Mouse (Mus musculus): ENCODE measurements around the gene Usp5. TPM values are rescaled to one million over a fixed set of nuclear protein-coding genes. Genes with fewer than 3 reads are reported as not detected.

Usp5 gene
- total RNA-seq, 1 experiment: 150 TPM

DNA sequence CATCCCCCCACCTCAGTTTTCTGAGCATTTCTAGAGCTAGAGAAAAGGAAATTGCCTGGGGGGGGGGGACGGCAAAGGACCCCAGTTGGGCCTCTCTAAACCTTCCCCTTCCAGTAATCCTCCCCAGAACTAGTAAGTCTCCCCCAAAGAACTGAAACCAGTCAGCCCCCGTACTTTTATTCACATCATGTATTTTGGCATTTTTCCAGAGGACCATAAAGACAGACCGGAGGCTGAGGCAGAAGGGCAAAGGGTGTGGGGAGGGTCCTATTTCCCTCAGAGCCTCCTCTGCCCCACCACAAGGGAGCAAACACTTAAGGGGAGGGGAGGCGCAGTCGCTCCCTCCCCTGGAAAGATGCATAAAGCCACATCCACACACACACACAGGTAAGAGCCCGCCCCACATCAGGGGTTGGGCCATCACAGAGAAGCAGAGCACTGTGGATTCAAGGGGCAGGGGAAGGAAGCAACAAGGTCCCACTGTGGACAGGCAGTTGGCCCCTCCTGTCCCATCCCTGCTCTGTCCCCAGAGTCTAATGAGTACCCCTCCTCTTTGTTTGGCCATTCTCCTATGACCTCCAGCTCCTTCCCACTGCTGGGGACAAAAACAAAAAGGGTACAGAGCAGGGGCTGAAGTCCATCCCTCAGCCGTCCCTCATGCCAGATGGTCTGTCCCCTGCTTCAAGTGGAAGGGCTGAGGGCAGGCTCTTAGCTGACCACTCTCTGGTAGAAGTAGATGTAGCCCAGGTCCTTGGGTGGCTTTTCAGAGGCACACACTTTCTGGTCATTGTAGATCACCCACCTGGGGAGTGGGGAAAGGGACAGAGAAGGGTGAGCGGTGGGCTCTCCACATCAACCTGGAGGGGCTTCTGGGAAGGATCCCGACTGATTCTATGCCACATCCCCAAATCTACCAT is 14.2 kb downstream of the Usp5 start:
- Histone ChIP-seq H3K4me1 (ENCODE audit: control insufficient read depth in 2 of 2, insufficient read depth in 2 of 2, low read length in 2 of 2, poor library complexity in 1 of 2) (peaks cover 0 to 17% of the 10 kb centered on the region in 2 experiments; a peak in 1 of 4 replicates), H3K9me3 (ENCODE audit: control insufficient read depth, insufficient read depth, low read depth, low read length) (no peaks in the 10 kb centered on the region), H3K9ac (ENCODE audit: insufficient read depth, low read depth, low read length, poor library complexity, severe bottlenecking) (no peak overlapping the region), H3K36me3 (ENCODE audit: control insufficient read depth, insufficient read depth, low read length, poor library complexity, severe bottlenecking) (peaks cover 60% of the 10 kb centered on the region), H3K27ac (ENCODE audit: insufficient read depth, low read depth, low read length, poor library complexity, severe bottlenecking) (no peak overlapping the region), H3K4me3 (ENCODE audit: insufficient read depth in 1 of 2, low read depth in 1 of 2, low read length in 2 of 2, poor library complexity in 1 of 2, severe bottlenecking in 1 of 2) (no peak overlapping the region)
- no peak for DNase-seq (ENCODE audit: low read depth, low spot score)
- in situ Hi-C loops (cut with MboI; ENCODE audit: low sequenced_read_pairs in 2 of 2, unreplicated experiment in 2 of 2): no loop called here
- TF ChIP-seq MAFK (IDR thresholded peaks at IDR 0.05; ENCODE audit: insufficient read depth, low read depth, low read length): no peak
- no peak for TF ChIP-seq CHD2 (IDR thresholded peaks at IDR 0.05; ENCODE audit: low read depth, low read length)
- no peak for TF ChIP-seq HCFC1 (IDR thresholded peaks at IDR 0.05; ENCODE audit: borderline replicate concordance, insufficient read depth, low read length)
- TF ChIP-seq ZC3H11A (IDR thresholded peaks at IDR 0.05; ENCODE audit: borderline replicate concordance, low read depth, low read length): no peak
- no peak for TF ChIP-seq ZNF384 (IDR thresholded peaks at IDR 0.05; ENCODE audit: low read depth, low read length)

DNA sequence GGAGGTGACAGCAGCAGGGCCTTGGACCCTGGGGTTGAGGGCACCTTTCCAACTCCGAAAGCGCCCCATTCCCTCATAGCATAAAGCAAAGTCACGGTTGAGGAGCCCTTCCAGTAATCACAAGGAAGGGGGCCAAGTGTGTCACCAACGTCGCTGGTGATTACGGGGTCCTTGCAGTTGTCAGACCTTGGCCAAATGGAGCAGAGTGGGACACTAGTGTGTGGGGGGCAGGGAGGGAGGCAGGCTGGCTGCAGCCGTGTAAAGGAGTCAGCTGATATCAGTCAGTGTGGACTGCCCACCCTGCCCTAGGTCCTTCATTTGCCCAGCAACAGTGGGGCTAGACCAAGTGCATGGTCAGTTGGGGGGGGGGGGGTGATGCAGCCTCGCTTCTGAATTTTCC is 14.8 kb downstream of the Usp5 start:
- Histone ChIP-seq H3K9me3 (ENCODE audit: control insufficient read depth, insufficient read depth, low read depth, low read length) (no peaks in the 10 kb centered on the region), H3K4me1 (ENCODE audit: control insufficient read depth in 2 of 2, insufficient read depth in 2 of 2, low read length in 2 of 2, poor library complexity in 1 of 2) (peaks cover 0 to 20% of the 10 kb centered on the region in 2 experiments; a peak in 1 of 4 replicates), H3K9ac (ENCODE audit: insufficient read depth, low read depth, low read length, poor library complexity, severe bottlenecking) (no peak overlapping the region), H3K27ac (ENCODE audit: insufficient read depth, low read depth, low read length, poor library complexity, severe bottlenecking) (no peak overlapping the region), H3K4me3 (ENCODE audit: insufficient read depth in 1 of 2, low read depth in 1 of 2, low read length in 2 of 2, poor library complexity in 1 of 2, severe bottlenecking in 1 of 2) (peak overlapping the region in 1 of 2 experiments; percentile 83; a peak in 2 of 4 replicates), H3K36me3 (ENCODE audit: control insufficient read depth, insufficient read depth, low read length, poor library complexity, severe bottlenecking) (peaks cover 54% of the 10 kb centered on the region)
- in situ Hi-C loops (cut with MboI; ENCODE audit: low sequenced_read_pairs in 2 of 2, unreplicated experiment in 2 of 2): no loop called here
- no peak for TF ChIP-seq HCFC1 (IDR thresholded peaks at IDR 0.05; ENCODE audit: borderline replicate concordance, insufficient read depth, low read length)
- DNase-seq (ENCODE audit: low read depth, low spot score): no peak

DNA sequence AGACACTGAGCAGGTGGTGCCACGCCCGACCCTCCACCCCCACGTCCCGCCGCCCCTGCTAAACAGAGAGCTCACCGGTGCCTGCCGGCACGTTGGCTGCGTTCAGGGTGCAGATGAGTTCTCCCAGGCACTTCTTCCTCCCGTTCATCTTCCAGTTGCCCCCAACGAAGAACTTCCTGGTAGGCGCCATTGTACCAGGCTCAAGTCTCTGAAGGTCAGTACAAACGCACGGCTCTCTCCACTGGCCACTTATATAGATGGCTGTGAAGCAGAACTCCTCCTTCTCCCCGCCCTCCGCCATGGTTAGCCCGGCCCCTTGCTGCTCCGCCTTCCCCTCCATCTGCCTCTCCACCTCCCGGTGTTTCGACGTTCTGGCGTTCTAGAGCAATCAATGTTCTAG is 15.4 kb downstream of the Usp5 start, which contains the start of gene Tpi1:
Tpi1 (minus strand) TSS at position 364 of the 400 bp plus-strand sequence.
- peak within 1 kb of the TSS; percentile 54; the same call in 1 of the 2 replicates for H3K27ac ChIP-seq (ENCODE audit: insufficient read depth, low read depth, low read length, poor library complexity, severe bottlenecking)
- peaks cover 0 to 20% of the 10 kb centered on the region in 2 experiments; a peak in 1 of 4 replicates for H3K4me1 ChIP-seq (ENCODE audit: control insufficient read depth in 2 of 2, insufficient read depth in 2 of 2, low read length in 2 of 2, poor library complexity in 1 of 2)
- peaks cover 54% of the 10 kb centered on the region for H3K36me3 ChIP-seq (ENCODE audit: control insufficient read depth, insufficient read depth, low read length, poor library complexity, severe bottlenecking)
- in situ Hi-C loops (cut with MboI; ENCODE audit: low sequenced_read_pairs in 2 of 2, unreplicated experiment in 2 of 2): no loop called here
- TF ChIP-seq CHD2 (IDR thresholded peaks at IDR 0.05; ENCODE audit: low read depth, low read length): no peak
- TF ChIP-seq ZNF384 (IDR thresholded peaks at IDR 0.05; ENCODE audit: low read depth, low read length): no peak
- TF ChIP-seq MAFK (IDR thresholded peaks at IDR 0.05; ENCODE audit: insufficient read depth, low read depth, low read length): no peak
- no peak for TF ChIP-seq ZC3H11A (IDR thresholded peaks at IDR 0.05; ENCODE audit: borderline replicate concordance, low read depth, low read length)
- no peak for TF ChIP-seq HCFC1 (IDR thresholded peaks at IDR 0.05; ENCODE audit: borderline replicate concordance, insufficient read depth, low read length)
- no peaks in the 10 kb centered on the region for H3K9me3 ChIP-seq (ENCODE audit: control insufficient read depth, insufficient read depth, low read depth, low read length)
- H3K9ac ChIP-seq (ENCODE audit: insufficient read depth, low read depth, low read length, poor library complexity, severe bottlenecking): peak within 1 kb of the TSS; percentile 88
- H3K4me3 ChIP-seq (ENCODE audit: insufficient read depth in 1 of 2, low read depth in 1 of 2, low read length in 2 of 2, poor library complexity in 1 of 2, severe bottlenecking in 1 of 2): peak within 1 kb of the TSS; percentile 83 to 85
- DNase-seq (ENCODE audit: low read depth, low spot score): peak; percentile 85

DNA sequence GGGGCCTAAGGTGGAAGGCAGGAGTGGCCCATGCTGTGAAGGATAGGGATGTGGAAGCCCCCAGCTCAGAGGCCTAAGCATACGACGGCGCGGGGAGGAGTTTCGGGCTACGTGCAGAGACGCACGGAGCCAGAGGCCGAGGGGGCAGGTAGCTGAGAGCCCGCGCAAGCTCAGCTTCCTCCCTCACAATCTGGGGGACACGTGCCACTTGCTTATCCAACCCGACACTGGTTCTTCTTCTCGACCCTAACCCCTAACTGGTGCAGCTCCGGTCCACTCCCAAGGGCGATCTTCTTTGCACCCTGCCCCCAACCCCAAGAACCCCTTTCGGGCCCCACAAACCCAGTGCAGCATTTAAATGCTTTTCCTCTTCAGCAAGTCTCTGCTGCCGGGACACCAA is 15.8 kb downstream of the Usp5 start:
- peak overlapping the region; percentile 83 to 85 for H3K4me3 ChIP-seq (ENCODE audit: insufficient read depth in 1 of 2, low read depth in 1 of 2, low read length in 2 of 2, poor library complexity in 1 of 2, severe bottlenecking in 1 of 2)
- H3K36me3 ChIP-seq (ENCODE audit: control insufficient read depth, insufficient read depth, low read length, poor library complexity, severe bottlenecking): peaks cover 52% of the 10 kb centered on the region
- TF ChIP-seq CHD2 (IDR thresholded peaks at IDR 0.05; ENCODE audit: low read depth, low read length) (no peak), HCFC1 (IDR thresholded peaks at IDR 0.05; ENCODE audit: borderline replicate concordance, insufficient read depth, low read length) (no peak), ZC3H11A (IDR thresholded peaks at IDR 0.05; ENCODE audit: borderline replicate concordance, low read depth, low read length) (no peak), MAFK (IDR thresholded peaks at IDR 0.05; ENCODE audit: insufficient read depth, low read depth, low read length) (no peak), ZNF384 (IDR thresholded peaks at IDR 0.05; ENCODE audit: low read depth, low read length) (no peak)
- H3K9me3 ChIP-seq (ENCODE audit: control insufficient read depth, insufficient read depth, low read depth, low read length): no peaks in the 10 kb centered on the region
- H3K27ac ChIP-seq (ENCODE audit: insufficient read depth, low read depth, low read length, poor library complexity, severe bottlenecking): peak overlapping the region; percentile 54; the same call in 1 of the 2 replicates
- in situ Hi-C loops (cut with MboI; ENCODE audit: low sequenced_read_pairs in 2 of 2, unreplicated experiment in 2 of 2): no loop called here
- peak overlapping the region; percentile 88 for H3K9ac ChIP-seq (ENCODE audit: insufficient read depth, low read depth, low read length, poor library complexity, severe bottlenecking)
- H3K4me1 ChIP-seq (ENCODE audit: control insufficient read depth in 2 of 2, insufficient read depth in 2 of 2, low read length in 2 of 2, poor library complexity in 1 of 2): peaks cover 0 to 20% of the 10 kb centered on the region in 2 experiments; a peak in 1 of 4 replicates
- DNase-seq (ENCODE audit: low read depth, low spot score): no peak
